Mouse (Mus musculus): ENCODE measurements around the gene Slamf1.
"Not testable (repeated sequence)": the region's sequence is repeated elsewhere in the genome, so short reads cannot be mapped to it uniquely, and the experiment has no call there.

Slamf1 gene

GRCm38 (mm10) chr1:171799648-171800047 lies 32.7 kb downstream of the Slamf1 start:
- DNase-seq (ENCODE audit: low read depth, low spot score), result no peak

GRCm38 (mm10) chr1:171811048-171811447 lies 44.1 kb downstream of the Slamf1 start:
- not testable (repeated sequence) for DNase-seq (ENCODE audit: low read depth, low spot score)

GRCm38 (mm10) chr1:171815545-171816439 lies 48.9 kb downstream of the Slamf1 start:
- DNase-seq (ENCODE audit: low read depth, low spot score), result peak; percentile 87

- no peak for DNase-seq (ENCODE audit: low read depth, low spot score)
These were observed 50.1 kb downstream of the Slamf1 start for GRCm38 (mm10) chr1:171816991-171817390.

- DNase-seq (ENCODE audit: low read depth, low spot score), result no peak
These were observed 54.4 kb downstream of the Slamf1 start for GRCm38 (mm10) chr1:171821331-171821730.

- peak; percentile 55 for DNase-seq (ENCODE audit: low read depth, low spot score)
These were observed 58.5 kb downstream of the Slamf1 start for GRCm38 (mm10) chr1:171825462-171825861.

GRCm38 (mm10) chr1:171826164-171826563 lies 59.2 kb downstream of the Slamf1 start:
- peak; percentile 75 for DNase-seq (ENCODE audit: low read depth, low spot score)

GRCm38 (mm10) chr1:171827674-171828073 lies 60.7 kb downstream of the Slamf1 start:
- peak; percentile 79 for DNase-seq (ENCODE audit: low read depth, low spot score)

- DNase-seq (ENCODE audit: low read depth, low spot score), result no peak
These were observed 72.6 kb downstream of the Slamf1 start, which contains the start of gene Cd84 for GRCm38 (mm10) chr1:171839488-171839887. TSS of gene Cd84 (plus strand) at chr1:171839697.

GRCm38 (mm10) chr1:171840450-171841023 lies 73.6 kb downstream of the Slamf1 start:
- DNase-seq (ENCODE audit: low read depth, low spot score), result peak; percentile 68

- DNase-seq (ENCODE audit: low read depth, low spot score), result peak; percentile 72
These were observed 78.3 kb downstream of the Slamf1 start for GRCm38 (mm10) chr1:171845035-171845754.

GRCm38 (mm10) chr1:171848201-171848600 lies 81.3 kb downstream of the Slamf1 start:
- DNase-seq (ENCODE audit: low read depth, low spot score), result no peak

- DNase-seq (ENCODE audit: low read depth, low spot score), result no peak
These were observed 81.8 kb downstream of the Slamf1 start for GRCm38 (mm10) chr1:171848757-171849156.

GRCm38 (mm10) chr1:171849454-171849853 lies 82.5 kb downstream of the Slamf1 start:
- DNase-seq (ENCODE audit: low read depth, low spot score), result no peak

All from CD4-positive, CD25-positive, alpha-beta regulatory T cell, adult 2 months (primary cell).